Comparison of ENCODE assay signal across 9 mouse cellular contexts in genomic region chr1:167306451-167307240, GRCm38 (mm10). TPM values are rescaled to one million over a fixed set of nuclear protein-coding genes. Genes with fewer than 3 reads are reported as not detected.
DNase-seq lines count a peak whose midpoint lies in the region; ATAC-seq and TF ChIP-seq lines count a peak whose summit lies in the region.
"Had no signal": no experiment of that assay in that cellular context is flagged by ENCODE, and none has a peak within 500 bp of the region (broad histone marks: within the 10 kb centered on the region; RNA-seq: fewer than 3 reads in every experiment).

No protein-coding gene starts in this region.

- peaks cover 8% of the 10 kb centered on the region for H3K4me1 ChIP-seq in kidney, embryonic 16.5 days (ENCODE audit: insufficient read depth, low read length)
- H3K4me1 ChIP-seq in heart, postnatal 0 days (ENCODE audit: control insufficient read depth, insufficient read depth): peaks cover 6% of the 10 kb centered on the region
- H3K4me1 ChIP-seq in liver, embryonic 13.5 days (replicated peaks): peaks cover 40% of the 10 kb centered on the region

- H3K27me3 ChIP-seq in kidney, embryonic 16.5 days (ENCODE audit: insufficient read depth, low read length): no peaks in the 10 kb centered on the region
- H3K27me3 ChIP-seq in heart, postnatal 0 days (ENCODE audit: control insufficient read depth, insufficient read depth, low read length): no peaks in the 10 kb centered on the region
- H3K27me3 ChIP-seq in liver, embryonic 13.5 days: peaks cover 4% of the 10 kb centered on the region; the same call in 1 of the 2 replicates
- H3K27me3 ChIP-seq: embryonic facial prominence, embryonic 15.5 days had no signal

- no peak overlapping the region for H3K4me3 ChIP-seq in kidney, embryonic 16.5 days (ENCODE audit: low read length)
- no peak overlapping the region for H3K4me3 ChIP-seq in heart, postnatal 0 days (ENCODE audit: low read depth, low read length)
- H3K4me3 ChIP-seq in liver, embryonic 13.5 days (replicated peaks): peak overlapping the region; percentile 23; the same call in 1 of the 2 replicates

- no peaks in the 10 kb centered on the region for H3K36me3 ChIP-seq in kidney, embryonic 16.5 days (ENCODE audit: insufficient read depth, low read length)
- H3K36me3 ChIP-seq in heart, postnatal 0 days (replicated peaks; ENCODE audit: control insufficient read depth, insufficient read depth, low read length): 0 out of 2 replicates have a peak, but pooled peaks cover 4% of the 10 kb centered on the region
- peaks cover 4% of the 10 kb centered on the region for H3K36me3 ChIP-seq in liver, embryonic 13.5 days

- TF ChIP-seq CTCF in heart, postnatal 0 days (IDR thresholded peaks at IDR 0.05; ENCODE audit: low read depth): peak; percentile 44

- WGBS in kidney, embryonic 16.5 days: 65% methylated on average over 5 of the region's 5 CpGs
- 58% methylated on average over 5 of the region's 5 CpGs for WGBS in heart, postnatal 0 days
- 36% methylated on average over 5 of the region's 5 CpGs for WGBS in liver, embryonic 13.5 days (ENCODE audit: insufficient replicate concordance)

- ATAC-seq in kidney, embryonic 16.5 days (ENCODE audit: low FRiP score, low TSS enrichment): no peak
- ATAC-seq in heart, postnatal 0 days (ENCODE audit: insufficient read depth, low read depth): no peak
- ATAC-seq in liver, embryonic 13.5 days (ENCODE audit: low read depth): no peak

- H3K9ac ChIP-seq in kidney, embryonic 16.5 days (replicated peaks; ENCODE audit: low read length): no peak overlapping the region
- H3K9ac ChIP-seq in heart, postnatal 0 days (replicated peaks; ENCODE audit: low read depth, low read length): no peak overlapping the region
- H3K9ac ChIP-seq in liver, embryonic 13.5 days: 0 out of 2 replicates have a peak overlapping the region, but pooled peaks have one; percentile 17
- H3K9ac ChIP-seq: embryonic facial prominence, embryonic 15.5 days had no signal

- no peak overlapping the region for H3K27ac ChIP-seq in kidney, embryonic 16.5 days (ENCODE audit: low read length)
- H3K27ac ChIP-seq in heart, postnatal 0 days (ENCODE audit: low read depth): no peak overlapping the region
- H3K27ac ChIP-seq in liver, embryonic 13.5 days: peak overlapping the region; percentile 41
- H3K27ac ChIP-seq: embryonic facial prominence, embryonic 15.5 days had no signal

- H3K4me2 ChIP-seq in kidney, embryonic 16.5 days (replicated peaks; ENCODE audit: low read depth, low read length): no peak overlapping the region
- no peak overlapping the region for H3K4me2 ChIP-seq in heart, postnatal 0 days (ENCODE audit: low read depth, low read length)
- peak overlapping the region; percentile 88 for H3K4me2 ChIP-seq in liver, embryonic 13.5 days

- peak; percentile 33 for DNase-seq in kidney, adult 11 months
- DNase-seq in ES-CJ7 (ENCODE audit: low read depth, low spot score): peak; percentile 90
- DNase-seq in c-Kit-positive CD71-negative TER-119-negative erythroid progenitor cells, embryonic 14.5 days (ENCODE audit: low read depth): peak; percentile 46
- DNase-seq in heart, postnatal 0 days (ENCODE audit: low spot score): no peak
- peak; percentile 57 for DNase-seq in liver, embryonic 13.5 days
- peak; percentile 41 to 52 for DNase-seq in right cerebral cortex, adult 2 months (ENCODE audit: low spot score in 2 of 2)
- no peak for DNase-seq in yolk sac, embryonic 10.5 days (ENCODE audit: low spot score)

- TF ChIP-seq EP300 in heart, postnatal 0 days (IDR thresholded peaks at IDR 0.05; ENCODE audit: low read depth): no peak

- H3K9me3 ChIP-seq in kidney, embryonic 16.5 days (ENCODE audit: low read length): no peaks in the 10 kb centered on the region
- H3K9me3 ChIP-seq in heart, postnatal 0 days (replicated peaks; ENCODE audit: control insufficient read depth, low read length): no peaks in the 10 kb centered on the region
- no peaks in the 10 kb centered on the region for H3K9me3 ChIP-seq in liver, embryonic 13.5 days (replicated peaks)
- H3K9me3 ChIP-seq: embryonic facial prominence, embryonic 15.5 days had no signal

RNA-seq across cellular contexts. Expression of gene Tmco1, which starts 1.5 kb away (rescaled TPM):
- polyA plus RNA-seq in kidney, embryonic 16.5 days (2015; fragmentation: Nextera tagmentation; extraction: Ambion mirVana): 117 and 125 TPM in 2 replicates
- total RNA-seq in heart, postnatal 0 days (2014; rRNA removed; ENCODE audit: low replicate concordance): 68.1 and 113 TPM in 2 replicates
- 86.6 and 96.7 TPM in 2 replicates for polyA plus RNA-seq in heart, postnatal 0 days (2015; fragmentation: Nextera tagmentation; extraction: Ambion mirVana)
- polyA plus RNA-seq in liver, embryonic 13.5 days (2015; fragmentation: Nextera tagmentation; extraction: Ambion mirVana): 69.9 and 84.5 TPM in 2 replicates

RNA-seq across cellular contexts. Expression of gene Uck2, which starts 21.5 kb away (rescaled TPM):
- 67.7 and 72.3 TPM in 2 replicates for polyA plus RNA-seq in kidney, embryonic 16.5 days (2015; fragmentation: Nextera tagmentation; extraction: Ambion mirVana)
- total RNA-seq in heart, postnatal 0 days (2014; rRNA removed; ENCODE audit: low replicate concordance): 60.3 and 82.4 TPM in 2 replicates
- 26.4 and 30.7 TPM in 2 replicates for polyA plus RNA-seq in heart, postnatal 0 days (2015; fragmentation: Nextera tagmentation; extraction: Ambion mirVana)
- 67.1 and 82.5 TPM in 2 replicates for polyA plus RNA-seq in liver, embryonic 13.5 days (2015; fragmentation: Nextera tagmentation; extraction: Ambion mirVana)

RNA-seq across cellular contexts. Expression of gene Aldh9a1, which starts 43.1 kb away (rescaled TPM):
- polyA plus RNA-seq in kidney, embryonic 16.5 days (2015; fragmentation: Nextera tagmentation; extraction: Ambion mirVana): 62.6 and 63.4 TPM in 2 replicates
- 8.4 and 17.1 TPM in 2 replicates for total RNA-seq in heart, postnatal 0 days (2014; rRNA removed; ENCODE audit: low replicate concordance)
- polyA plus RNA-seq in heart, postnatal 0 days (2015; fragmentation: Nextera tagmentation; extraction: Ambion mirVana): 44.7 and 46.0 TPM in 2 replicates
- 85.4 and 92.0 TPM in 2 replicates for polyA plus RNA-seq in liver, embryonic 13.5 days (2015; fragmentation: Nextera tagmentation; extraction: Ambion mirVana)

Comparison
In these comparisons a context has a peak if more than half of its experiments do, and no peak if none do; other contexts are left out.
1. DNase-seq: peak in kidney, adult 11 months (single experiment), ES-CJ7 (single experiment), c-Kit-positive CD71-negative TER-119-negative erythroid progenitor cells, embryonic 14.5 days (single experiment), liver, embryonic 13.5 days (single experiment) and right cerebral cortex, adult 2 months (2 of 2); none in heart, postnatal 0 days (single experiment) and yolk sac, embryonic 10.5 days (single experiment).